Mouse (Mus musculus): ENCODE results near the gene Plcd1. TPM values are rescaled to one million over a fixed set of nuclear protein-coding genes. Genes with fewer than 3 reads are reported as not detected.

The Plcd1 gene
- polyA plus RNA-seq, 1 experiment from 2014 or later, result 30.5 TPM

DNA sequence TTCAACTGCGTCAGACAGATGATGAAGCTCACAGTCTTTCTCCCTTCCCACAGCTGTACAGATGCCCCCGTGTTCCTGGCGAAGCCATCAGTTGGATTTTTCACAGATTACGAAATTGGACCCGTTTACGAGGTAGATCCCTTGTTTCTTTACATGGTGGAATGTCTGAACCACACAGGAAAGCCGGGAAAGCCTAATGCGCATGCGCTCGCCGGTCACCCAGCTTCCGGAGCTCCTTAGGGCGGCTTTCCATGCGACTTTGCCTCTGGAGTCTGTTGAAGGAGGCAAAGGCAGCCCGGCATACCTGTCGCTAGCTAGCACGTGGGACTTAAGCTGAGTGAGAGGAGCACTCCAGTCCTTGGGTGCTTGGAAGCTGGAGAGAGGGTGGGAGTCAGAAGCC, 21.6 kb upstream of the Plcd1 start:
- Histone ChIP-seq H3K4me2 (ENCODE audit: low read depth) (no peak overlapping the region), H3K27ac (ENCODE audit: low read depth, low read length) (no peak overlapping the region), H3K9me3 (ENCODE audit: control insufficient read depth, low read length) (no peaks in the 10 kb centered on the region), H3K27me3 (ENCODE audit: control insufficient read depth, insufficient read depth, low read length) (no peaks in the 10 kb centered on the region), H3K4me1 (ENCODE audit: control insufficient read depth, insufficient read depth, low read length) (no peaks in the 10 kb centered on the region), H3K9ac (ENCODE audit: low read length) (no peak overlapping the region), H3K36me3 (ENCODE audit: control insufficient read depth, insufficient read depth, low read length) (no peaks in the 10 kb centered on the region), H3K4me3 (ENCODE audit: low read depth, low read length) (no peak overlapping the region)
- WGBS, result 84% methylated on average over 17 of the region's 17 CpGs
- DNase-seq (ENCODE audit: low spot score), result no peak
- no peak for ATAC-seq (ENCODE audit: insufficient read depth, low FRiP score, low TSS enrichment)

- DNase-seq (ENCODE audit: low spot score) (no peak), ATAC-seq (ENCODE audit: insufficient read depth, low FRiP score, low TSS enrichment) (no peak)
- H3K36me3 ChIP-seq (ENCODE audit: control insufficient read depth, insufficient read depth, low read length), result no peaks in the 10 kb centered on the region
- H3K4me3 ChIP-seq (ENCODE audit: low read depth, low read length), result no peak overlapping the region
- 0 out of 2 replicates have a peak, but pooled peaks cover 4% of the 10 kb centered on the region for H3K4me1 ChIP-seq (ENCODE audit: control insufficient read depth, insufficient read depth, low read length)
- no peak overlapping the region for H3K27ac ChIP-seq (ENCODE audit: low read depth, low read length)
- no peak overlapping the region for H3K4me2 ChIP-seq (ENCODE audit: low read depth)
- H3K27me3 ChIP-seq (ENCODE audit: control insufficient read depth, insufficient read depth, low read length), result no peaks in the 10 kb centered on the region
- H3K9me3 ChIP-seq (ENCODE audit: control insufficient read depth, low read length), result no peaks in the 10 kb centered on the region
- H3K9ac ChIP-seq (ENCODE audit: low read length), result no peak overlapping the region
- WGBS, result 57% methylated on average over 3 of the region's 3 CpGs
Observed at GRCm38 (mm10) chr9:119110640-119111039, 17.3 kb upstream of the Plcd1 start.

- no peaks in the 10 kb centered on the region for H3K9me3 ChIP-seq (ENCODE audit: control insufficient read depth, low read length)
- WGBS, result 60% methylated on average over 12 of the region's 12 CpGs
- H3K27ac ChIP-seq (ENCODE audit: low read depth, low read length), result no peak overlapping the region
- H3K4me3 ChIP-seq (ENCODE audit: low read depth, low read length), result no peak overlapping the region
- 0 out of 2 replicates have a peak, but pooled peaks cover 4% of the 10 kb centered on the region for H3K4me1 ChIP-seq (ENCODE audit: control insufficient read depth, insufficient read depth, low read length)
- H3K9ac ChIP-seq (ENCODE audit: low read length), result no peak overlapping the region
- no peaks in the 10 kb centered on the region for H3K27me3 ChIP-seq (ENCODE audit: control insufficient read depth, insufficient read depth, low read length)
- DNase-seq (ENCODE audit: low spot score), result no peak
- no peak for ATAC-seq (ENCODE audit: insufficient read depth, low FRiP score, low TSS enrichment)
- no peaks in the 10 kb centered on the region for H3K36me3 ChIP-seq (ENCODE audit: control insufficient read depth, insufficient read depth, low read length)
- no peak overlapping the region for H3K4me2 ChIP-seq (ENCODE audit: low read depth)
Observed at GRCm38 (mm10) chr9:119109685-119110353, 16.5 kb upstream of the Plcd1 start.

- H3K4me2 ChIP-seq (ENCODE audit: low read depth), result no peak overlapping the region
- H3K27ac ChIP-seq (ENCODE audit: low read depth, low read length), result no peak overlapping the region
- no peak overlapping the region for H3K4me3 ChIP-seq (ENCODE audit: low read depth, low read length)
- DNase-seq (ENCODE audit: low spot score) (peak; percentile 52), ATAC-seq (ENCODE audit: insufficient read depth, low FRiP score, low TSS enrichment) (no peak)
- no peaks in the 10 kb centered on the region for H3K27me3 ChIP-seq (ENCODE audit: control insufficient read depth, insufficient read depth, low read length)
- H3K4me1 ChIP-seq (ENCODE audit: control insufficient read depth, insufficient read depth, low read length), result 0 out of 2 replicates have a peak, but pooled peaks cover 4% of the 10 kb centered on the region
- 90% methylated on average over 4 of the region's 4 CpGs for WGBS
- H3K36me3 ChIP-seq (ENCODE audit: control insufficient read depth, insufficient read depth, low read length), result no peaks in the 10 kb centered on the region
- H3K9me3 ChIP-seq (ENCODE audit: control insufficient read depth, low read length), result no peaks in the 10 kb centered on the region
- H3K9ac ChIP-seq (ENCODE audit: low read length), result no peak overlapping the region
Observed at GRCm38 (mm10) chr9:119107566-119107965, 14.3 kb upstream of the Plcd1 start.

DNA sequence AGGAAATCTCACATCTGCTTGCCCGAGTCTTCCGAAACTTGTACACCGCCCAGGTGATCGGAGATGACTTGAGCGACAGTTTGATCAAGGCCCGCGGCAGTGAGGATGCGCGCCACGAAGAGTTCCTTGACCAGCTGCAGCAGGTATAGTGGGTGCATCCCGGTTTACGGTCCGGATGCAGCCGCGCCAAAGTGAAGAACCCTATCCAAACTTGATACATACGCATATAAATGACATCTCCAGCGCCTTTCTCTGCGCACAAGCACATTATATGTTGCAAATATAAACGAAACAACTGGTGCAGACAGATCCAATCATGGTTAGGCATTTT, 9.4 kb upstream of the Plcd1 start:
- H3K9me3 ChIP-seq (ENCODE audit: control insufficient read depth, low read length), result no peaks in the 10 kb centered on the region
- 0 out of 2 replicates have a peak, but pooled peaks cover 5% of the 10 kb centered on the region for H3K4me1 ChIP-seq (ENCODE audit: control insufficient read depth, insufficient read depth, low read length)
- ATAC-seq (ENCODE audit: insufficient read depth, low FRiP score, low TSS enrichment), result no peak
- H3K9ac ChIP-seq (ENCODE audit: low read length), result 0 out of 2 replicates have a peak overlapping the region, but pooled peaks have one; percentile 47
- no peaks in the 10 kb centered on the region for H3K27me3 ChIP-seq (ENCODE audit: control insufficient read depth, insufficient read depth, low read length)
- H3K4me3 ChIP-seq (ENCODE audit: low read depth, low read length), result peak overlapping the region; percentile 55
- WGBS, result 4% methylated on average over 19 of the region's 19 CpGs
- no peak for DNase-seq (ENCODE audit: low spot score)
- H3K4me2 ChIP-seq (ENCODE audit: low read depth), result peak overlapping the region; percentile 75
- no peaks in the 10 kb centered on the region for H3K36me3 ChIP-seq (ENCODE audit: control insufficient read depth, insufficient read depth, low read length)
- no peak overlapping the region for H3K27ac ChIP-seq (ENCODE audit: low read depth, low read length)

- H3K4me3 ChIP-seq (ENCODE audit: low read depth, low read length), result peak within 1 kb of the TSS; percentile 55
- no peaks in the 10 kb centered on the region for H3K27me3 ChIP-seq (ENCODE audit: control insufficient read depth, insufficient read depth, low read length)
- H3K4me1 ChIP-seq (ENCODE audit: control insufficient read depth, insufficient read depth, low read length), result 0 out of 2 replicates have a peak, but pooled peaks cover 5% of the 10 kb centered on the region
- peak; percentile 83 for DNase-seq (ENCODE audit: low spot score)
- peak within 1 kb of the TSS; percentile 47; the same call in 1 of the 2 replicates for H3K9ac ChIP-seq (ENCODE audit: low read length)
- H3K36me3 ChIP-seq (ENCODE audit: control insufficient read depth, insufficient read depth, low read length), result no peaks in the 10 kb centered on the region
- 3% methylated on average over 44 of the region's 44 CpGs for WGBS
- H3K4me2 ChIP-seq (ENCODE audit: low read depth), result peak within 1 kb of the TSS; percentile 75
- no peaks in the 10 kb centered on the region for H3K9me3 ChIP-seq (ENCODE audit: control insufficient read depth, low read length)
- ATAC-seq (ENCODE audit: insufficient read depth, low FRiP score, low TSS enrichment), result peak; percentile 80
- H3K27ac ChIP-seq (ENCODE audit: low read depth, low read length), result no peak within 1 kb of the TSS
Observed at GRCm38 (mm10) chr9:119101992-119102782, 8.9 kb upstream of the Plcd1 start, which contains the start of gene Dlec1. Gene Dlec1, plus strand, starts transcription at chr9:119102478.

DNA sequence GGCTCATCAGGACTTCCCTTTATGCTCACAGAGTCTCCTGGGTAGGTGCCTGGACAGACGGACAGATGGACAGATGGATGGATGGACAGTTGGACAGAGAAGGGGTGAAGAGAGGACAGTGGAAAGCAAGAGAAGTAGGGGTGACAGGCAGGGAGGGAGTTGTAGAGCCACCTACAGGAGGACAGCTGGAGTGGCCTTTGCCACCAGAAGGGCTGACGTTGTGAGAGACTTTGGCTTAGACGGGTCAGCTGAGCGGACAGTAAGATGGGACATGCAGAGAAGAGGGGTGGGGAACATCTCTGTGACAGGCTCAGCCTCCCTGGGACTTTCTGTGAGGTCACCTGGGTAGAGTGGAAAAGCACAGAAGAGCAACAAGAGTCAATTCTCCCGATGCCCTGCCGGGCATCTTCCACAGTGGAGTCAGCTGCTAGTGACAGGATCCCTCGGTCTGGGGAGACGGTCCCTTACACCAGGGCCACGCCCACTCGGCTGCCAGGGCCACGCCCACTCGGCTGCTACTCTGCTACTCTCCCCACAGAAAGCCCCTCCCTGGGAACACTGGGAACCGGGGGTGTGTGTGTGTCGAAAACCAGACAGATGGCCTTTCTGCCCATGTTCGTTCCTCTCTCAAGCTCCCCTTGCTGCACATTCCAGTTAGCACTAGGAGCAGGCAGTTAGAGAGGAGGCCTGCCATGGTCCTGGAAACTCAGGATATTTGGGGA, 7.0 kb upstream of the Plcd1 start:
- Histone ChIP-seq H3K4me2 (ENCODE audit: low read depth) (no peak overlapping the region), H3K36me3 (ENCODE audit: control insufficient read depth, insufficient read depth, low read length) (no peaks in the 10 kb centered on the region), H3K27ac (ENCODE audit: low read depth, low read length) (no peak overlapping the region), H3K4me3 (ENCODE audit: low read depth, low read length) (no peak overlapping the region), H3K27me3 (ENCODE audit: control insufficient read depth, insufficient read depth, low read length) (no peaks in the 10 kb centered on the region), H3K9ac (ENCODE audit: low read length) (no peak overlapping the region), H3K4me1 (ENCODE audit: control insufficient read depth, insufficient read depth, low read length) (0 out of 2 replicates have a peak, but pooled peaks cover 5% of the 10 kb centered on the region), H3K9me3 (ENCODE audit: control insufficient read depth, low read length) (no peaks in the 10 kb centered on the region)
- DNase-seq (ENCODE audit: low spot score), result peak; percentile 51
- 16% methylated on average over 15 of the region's 15 CpGs for WGBS
- ATAC-seq (ENCODE audit: insufficient read depth, low FRiP score, low TSS enrichment), result peak; percentile 48; the same call in 1 of the 2 replicates

DNA sequence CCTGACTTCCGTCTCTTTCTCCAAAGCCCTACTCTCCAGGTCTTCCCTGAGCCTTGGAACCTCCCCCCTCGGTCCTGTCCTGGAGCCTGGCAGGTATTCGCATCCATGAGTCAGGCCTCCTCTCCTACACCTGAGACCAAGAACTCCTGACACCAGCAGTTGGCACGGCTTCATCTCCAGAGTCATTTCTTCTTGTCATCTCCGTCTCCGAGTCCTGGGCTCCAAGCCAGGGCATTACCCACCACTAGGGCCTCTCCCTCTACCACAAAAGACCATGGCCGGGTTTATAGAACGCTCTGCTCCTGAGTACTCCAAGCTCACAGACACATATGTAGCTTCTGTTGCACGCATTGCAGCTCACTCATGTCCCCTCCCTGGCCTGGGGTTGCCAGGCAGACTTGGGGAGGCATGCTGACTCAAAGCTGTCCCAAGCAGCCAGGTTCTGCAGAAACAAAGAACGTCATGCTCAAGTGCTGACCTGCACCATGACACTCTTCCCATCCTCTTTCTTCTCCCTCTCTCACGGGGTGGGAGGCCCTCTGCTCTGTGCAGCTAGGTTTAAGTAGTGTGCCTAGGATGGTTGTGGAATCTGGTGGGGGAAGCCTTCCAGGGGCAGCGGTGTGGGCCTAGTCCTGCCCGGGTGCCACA, 1.3 kb upstream of the Plcd1 start:
- Histone ChIP-seq H3K27ac (ENCODE audit: low read depth, low read length) (no peak overlapping the region), H3K27me3 (ENCODE audit: control insufficient read depth, insufficient read depth, low read length) (peaks cover 10% of the 10 kb centered on the region), H3K4me2 (ENCODE audit: low read depth) (no peak overlapping the region), H3K36me3 (ENCODE audit: control insufficient read depth, insufficient read depth, low read length) (no peaks in the 10 kb centered on the region), H3K9me3 (ENCODE audit: control insufficient read depth, low read length) (no peaks in the 10 kb centered on the region), H3K9ac (ENCODE audit: low read length) (no peak overlapping the region), H3K4me1 (ENCODE audit: control insufficient read depth, insufficient read depth, low read length) (peaks cover 22% of the 10 kb centered on the region), H3K4me3 (ENCODE audit: low read depth, low read length) (no peak overlapping the region)
- 81% methylated on average over 13 of the region's 13 CpGs for WGBS
- no peak for ATAC-seq (ENCODE audit: insufficient read depth, low FRiP score, low TSS enrichment)
- no peak for DNase-seq (ENCODE audit: low spot score)

Measured in neural tube, embryonic 11.5 days (tissue).